Mouse (Mus musculus) liver, embryonic 12.5 days (tissue): ENCODE results near the gene Pds5b. TPM values are rescaled to one million over a fixed set of nuclear protein-coding genes. Genes with fewer than 3 reads are reported as not detected.
"Not testable (repeated sequence)": the region's sequence is repeated elsewhere in the genome, so short reads cannot be mapped to it uniquely, and the experiment has no call there.

Source experiments
- ATAC-seq: fragments of 200-750 bp; cut with Nextera tagmentation; 2 replicates; pipeline ENCODE4 v1.8.0; 2017; ENCODE audit warnings: moderate number of reproducible peaks, mild to moderate bottlenecking, moderate library complexity
- H3K27ac ChIP-seq: fragments of 300-500 bp; sonication (generic); 2 replicates; pipeline ENCODE4 v1.5.1; 2016; ENCODE audit warnings: mild to moderate bottlenecking
- H3K27me3 ChIP-seq: fragments of 300-500 bp; sonication (generic); replicated peaks from 2 replicates; pipeline ENCODE4 v1.6.1; 2016; ENCODE audit warnings: mild to moderate bottlenecking, moderate library complexity
- H3K36me3 ChIP-seq: fragments of 300-500 bp; sonication (generic); 2 replicates; pipeline ENCODE4 v1.6.1; 2016; ENCODE audit warnings: mild to moderate bottlenecking, moderate library complexity
- H3K4me1 ChIP-seq: fragments of 300-500 bp; sonication (generic); 2 replicates; pipeline ENCODE4 v1.6.1; 2016
- H3K4me2 ChIP-seq: fragments of 300-500 bp; sonication (generic); 2 replicates; pipeline ENCODE4 v1.6.1; 2016; ENCODE audit warnings: mild to moderate bottlenecking, moderate library complexity
- H3K4me3 ChIP-seq: fragments of 300-500 bp; sonication (generic); 2 replicates; pipeline ENCODE4 v1.5.1; 2016; ENCODE audit warnings: mild to moderate bottlenecking, moderate library complexity
- H3K9ac ChIP-seq: fragments of 300-500 bp; sonication (generic); 2 replicates; pipeline ENCODE4 v1.6.1; 2016; ENCODE audit warnings: mild to moderate bottlenecking, moderate library complexity
- H3K9me3 ChIP-seq: fragments of 300-500 bp; sonication (generic); replicated peaks from 2 replicates; pipeline ENCODE4 v1.6.1; 2016; ENCODE audit warnings: mild to moderate bottlenecking, moderate library complexity
- WGBS: fragments of 180-500 bp; shearing (Covaris S2); methylation state at CpG from one replicate; pipeline ENCODE4 v1.1.7; 2016; ENCODE audit not compliant: insufficient replicate concordance; 5-methylcytosine and 5-hydroxymethylcytosine counted together
- polyA plus RNA-seq: library from polyadenylated mRNA; unstranded; fragments of >200 nt; fragmentation: Nextera tagmentation; extraction: Ambion mirVana; gene quantifications from 2 replicates; pipeline ENCODE4 v1.2.1, GENCODE M21; 2016

The Pds5b gene
- polyA plus RNA-seq, 1 experiment from 2014 or later = 16.4 TPM

GRCm38 (mm10) chr5:150830718-150831117, 157.2 kb downstream of the Pds5b start:
- H3K36me3 ChIP-seq = no peaks in the 10 kb centered on the region
- 58% methylated on average over 9 of the region's 9 CpGs for WGBS
- H3K27ac ChIP-seq = no peak overlapping the region
- H3K9ac ChIP-seq = no peak overlapping the region
- no peak overlapping the region for H3K4me3 ChIP-seq
- ATAC-seq = no peak
- H3K27me3 ChIP-seq = no peaks in the 10 kb centered on the region
- H3K9me3 ChIP-seq = no peaks in the 10 kb centered on the region
- H3K4me2 ChIP-seq = no peak overlapping the region
- H3K4me1 ChIP-seq = no peaks in the 10 kb centered on the region

GRCm38 (mm10) chr5:150836782-150837181, 163.2 kb downstream of the Pds5b start:
- no peaks in the 10 kb centered on the region for H3K27me3 ChIP-seq
- H3K27ac ChIP-seq = no peak overlapping the region
- no peaks in the 10 kb centered on the region for H3K9me3 ChIP-seq
- H3K4me3 ChIP-seq = no peak overlapping the region
- WGBS = 69% methylated on average over 8 of the region's 8 CpGs
- 0 out of 2 replicates have a peak, but pooled peaks cover 10% of the 10 kb centered on the region for H3K4me1 ChIP-seq
- H3K36me3 ChIP-seq = no peaks in the 10 kb centered on the region
- ATAC-seq = no peak
- no peak overlapping the region for H3K4me2 ChIP-seq
- no peak overlapping the region for H3K9ac ChIP-seq

- Histone ChIP-seq H3K27ac (peak overlapping the region; percentile 21; the same call in 1 of the 2 replicates), H3K4me1 (0 out of 2 replicates have a peak, but pooled peaks cover 10% of the 10 kb centered on the region), H3K9me3 (no peaks in the 10 kb centered on the region), H3K27me3 (no peaks in the 10 kb centered on the region), H3K9ac (no peak overlapping the region), H3K4me2 (0 out of 2 replicates have a peak overlapping the region, but pooled peaks have one; percentile 0), H3K36me3 (no peaks in the 10 kb centered on the region), H3K4me3 (no peak overlapping the region)
- WGBS = 26% methylated on average over 10 of the region's 11 CpGs
- ATAC-seq = peak; percentile 80
Measured at GRCm38 (mm10) chr5:150839688-150840541, 166.4 kb downstream of the Pds5b start.

GRCm38 (mm10) chr5:150840596-150840995, 167.1 kb downstream of the Pds5b start:
- H3K9ac ChIP-seq = no peak overlapping the region
- no peak overlapping the region for H3K4me3 ChIP-seq
- H3K27me3 ChIP-seq = no peaks in the 10 kb centered on the region
- no peaks in the 10 kb centered on the region for H3K9me3 ChIP-seq
- H3K4me2 ChIP-seq = 0 out of 2 replicates have a peak overlapping the region, but pooled peaks have one; percentile 0
- H3K27ac ChIP-seq = peak overlapping the region; percentile 65; the same call in 1 of the 2 replicates
- WGBS = 23% methylated on average over 11 of the region's 11 CpGs
- ATAC-seq = peak; percentile 30; the same call in 1 of the 2 replicates
- H3K4me1 ChIP-seq = 0 out of 2 replicates have a peak, but pooled peaks cover 10% of the 10 kb centered on the region
- H3K36me3 ChIP-seq = no peaks in the 10 kb centered on the region

GRCm38 (mm10) chr5:150845961-150846360, 172.4 kb downstream of the Pds5b start:
- ATAC-seq = no peak
- Histone ChIP-seq H3K4me1 (no peaks in the 10 kb centered on the region), H3K4me2 (no peak overlapping the region), H3K9me3 (no peaks in the 10 kb centered on the region), H3K27me3 (no peaks in the 10 kb centered on the region), H3K36me3 (no peaks in the 10 kb centered on the region), H3K9ac (no peak overlapping the region), H3K4me3 (no peak overlapping the region), H3K27ac (no peak overlapping the region)
- 81% methylated on average over 6 of the region's 6 CpGs for WGBS

- no peak overlapping the region for H3K9ac ChIP-seq
- no peak for ATAC-seq
- no peaks in the 10 kb centered on the region for H3K27me3 ChIP-seq
- no peaks in the 10 kb centered on the region for H3K36me3 ChIP-seq
- no peak overlapping the region for H3K4me2 ChIP-seq
- H3K4me1 ChIP-seq = no peaks in the 10 kb centered on the region
- no peaks in the 10 kb centered on the region for H3K9me3 ChIP-seq
- WGBS = 31% methylated on average over 2 of the region's 2 CpGs
- no peak overlapping the region for H3K4me3 ChIP-seq
- H3K27ac ChIP-seq = no peak overlapping the region
Measured at GRCm38 (mm10) chr5:150850821-150851220, 177.3 kb downstream of the Pds5b start.

GRCm38 (mm10) chr5:150852097-150852496, 178.6 kb downstream of the Pds5b start:
- not testable (repeated sequence) for H3K4me2 ChIP-seq, H3K27me3 ChIP-seq, H3K9me3 ChIP-seq, H3K27ac ChIP-seq, H3K4me3 ChIP-seq, H3K4me1 ChIP-seq, ATAC-seq, H3K9ac ChIP-seq, H3K36me3 ChIP-seq
- 67% methylated on average over 2 of the region's 2 CpGs for WGBS

GRCm38 (mm10) chr5:150854506-150854905, 181.0 kb downstream of the Pds5b start:
- no peak overlapping the region for H3K9ac ChIP-seq
- WGBS = 43% methylated on average over 1 of the region's 1 CpGs
- no peak overlapping the region for H3K27ac ChIP-seq
- H3K27me3 ChIP-seq = no peaks in the 10 kb centered on the region
- H3K4me2 ChIP-seq = no peak overlapping the region
- no peaks in the 10 kb centered on the region for H3K9me3 ChIP-seq
- H3K4me1 ChIP-seq = no peaks in the 10 kb centered on the region
- ATAC-seq = no peak
- H3K36me3 ChIP-seq = no peaks in the 10 kb centered on the region
- H3K4me3 ChIP-seq = no peak overlapping the region

- H3K27ac ChIP-seq = no peak overlapping the region
- WGBS = 50% methylated on average over 5 of the region's 5 CpGs
- H3K9me3 ChIP-seq = no peaks in the 10 kb centered on the region
- ATAC-seq = no peak
- H3K4me2 ChIP-seq = no peak overlapping the region
- H3K4me3 ChIP-seq = no peak overlapping the region
- H3K36me3 ChIP-seq = no peaks in the 10 kb centered on the region
- H3K9ac ChIP-seq = no peak overlapping the region
- H3K27me3 ChIP-seq = no peaks in the 10 kb centered on the region
- H3K4me1 ChIP-seq = no peaks in the 10 kb centered on the region
Measured at GRCm38 (mm10) chr5:150859642-150860194, 186.2 kb downstream of the Pds5b start.

Other genes starting within 250 kb of the Pds5b start
- gene Zar1l, start 155.6 kb upstream of the Pds5b start, polyA plus RNA-seq = not detected in 2 replicates
- gene Brca2, start 151.1 kb upstream of the Pds5b start, polyA plus RNA-seq = 26.0 and 26.8 TPM in 2 replicates
- gene N4bp2l1, start 76.6 kb upstream of the Pds5b start, polyA plus RNA-seq = 9.3 and 9.4 TPM in 2 replicates
- gene N4bp2l2, start 7.6 kb upstream of the Pds5b start, polyA plus RNA-seq = 25.6 and 29.5 TPM in 2 replicates